Mouse (Mus musculus) hindbrain, embryonic 13.5 days (tissue): ENCODE measurements around the gene Rbbp5. TPM values are rescaled to one million over a fixed set of nuclear protein-coding genes. Genes with fewer than 3 reads are reported as not detected.

Experiments
- ATAC-seq: fragments of 200-750 bp; cut with Nextera tagmentation; 2 replicates; pipeline ENCODE4 v1.8.0; 2017; ENCODE audit warnings: moderate TSS enrichment; ENCODE audit not compliant: low FRiP score
- H3K27ac ChIP-seq: fragments of 300-500 bp; sonication (generic); 2 replicates; pipeline ENCODE4 v1.5.1; 2015; ENCODE audit warnings: inconsistent platforms, mild to moderate bottlenecking, moderate library complexity
- H3K27me3 ChIP-seq: fragments of 300-500 bp; sonication (generic); 2 replicates; pipeline ENCODE4 v1.6.1; 2015; ENCODE audit warnings: mild to moderate bottlenecking, inconsistent platforms
- H3K36me3 ChIP-seq: fragments of 300-500 bp; sonication (generic); 2 replicates; pipeline ENCODE4 v1.6.1; 2015; ENCODE audit warnings: mild to moderate bottlenecking, inconsistent platforms
- H3K4me1 ChIP-seq: fragments of 300-500 bp; sonication (generic); replicated peaks from 2 replicates; pipeline ENCODE4 v1.6.1; 2015; ENCODE audit warnings: inconsistent platforms
- H3K4me2 ChIP-seq: fragments of 300-500 bp; sonication (generic); 2 replicates; pipeline ENCODE4 v1.6.1; 2015; ENCODE audit warnings: inconsistent platforms, mild to moderate bottlenecking, moderate library complexity
- H3K4me3 ChIP-seq: fragments of 300-500 bp; sonication (generic); 2 replicates; pipeline ENCODE4 v1.5.1; 2015; ENCODE audit warnings: mild to moderate bottlenecking, inconsistent platforms
- H3K9ac ChIP-seq: fragments of 300-500 bp; sonication (generic); 2 replicates; pipeline ENCODE4 v1.6.1; 2015; ENCODE audit warnings: mild to moderate bottlenecking, inconsistent platforms
- H3K9me3 ChIP-seq: fragments of 300-500 bp; sonication (generic); 2 replicates; pipeline ENCODE4 v1.6.1; 2016; ENCODE audit warnings: inconsistent platforms
- WGBS: fragments of 180-500 bp; shearing (Covaris S2); methylation state at CpG from one replicate; pipeline ENCODE4 v1.1.7; 2015; 5-methylcytosine and 5-hydroxymethylcytosine counted together
- polyA plus RNA-seq: library from polyadenylated mRNA; unstranded; fragments of >200 nt; fragmentation: Nextera tagmentation; extraction: Ambion mirVana; gene quantifications from 2 replicates; pipeline ENCODE4 v1.2.1, GENCODE M21; 2015

Rbbp5 gene
- polyA plus RNA-seq, 1 experiment from 2014 or later: 47.8 TPM

DNA sequence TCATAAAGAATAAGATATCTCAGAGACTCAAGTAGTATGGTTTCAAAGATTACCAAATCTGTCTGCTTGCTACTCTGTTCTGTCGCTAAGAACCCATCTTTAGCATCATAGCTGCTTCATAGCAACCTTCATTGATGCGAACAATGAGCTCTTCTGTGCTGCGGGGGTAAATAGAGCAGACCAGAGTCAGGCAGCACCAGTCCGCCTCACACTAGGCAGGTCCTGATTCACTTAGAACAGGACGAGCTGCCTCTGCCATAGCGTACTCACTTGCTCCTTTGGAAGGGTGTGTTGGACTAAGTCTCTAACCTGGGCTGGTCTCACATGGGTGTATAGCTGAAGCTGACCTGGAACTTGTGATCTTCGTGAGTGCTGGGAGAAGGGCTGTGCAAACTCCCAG lies 28.9 kb downstream of the Rbbp5 start, which contains the start of gene Tmem81:
TSS of gene Tmem81 (plus strand) at position 173 of the 400 bp plus-strand sequence.
- H3K9me3 ChIP-seq: no peaks in the 10 kb centered on the region
- H3K4me1 ChIP-seq: 0 out of 2 replicates have a peak, but pooled peaks cover 6% of the 10 kb centered on the region
- no peak within 1 kb of the TSS for H3K4me3 ChIP-seq
- H3K4me2 ChIP-seq: no peak within 1 kb of the TSS
- ATAC-seq: no peak
- H3K36me3 ChIP-seq: peaks cover 66% of the 10 kb centered on the region
- H3K27me3 ChIP-seq: no peaks in the 10 kb centered on the region
- H3K27ac ChIP-seq: 0 out of 2 replicates have a peak within 1 kb of the TSS, but pooled peaks have one; percentile 19
- WGBS: 85% methylated on average over 7 of the region's 7 CpGs
- H3K9ac ChIP-seq: no peak within 1 kb of the TSS

DNA sequence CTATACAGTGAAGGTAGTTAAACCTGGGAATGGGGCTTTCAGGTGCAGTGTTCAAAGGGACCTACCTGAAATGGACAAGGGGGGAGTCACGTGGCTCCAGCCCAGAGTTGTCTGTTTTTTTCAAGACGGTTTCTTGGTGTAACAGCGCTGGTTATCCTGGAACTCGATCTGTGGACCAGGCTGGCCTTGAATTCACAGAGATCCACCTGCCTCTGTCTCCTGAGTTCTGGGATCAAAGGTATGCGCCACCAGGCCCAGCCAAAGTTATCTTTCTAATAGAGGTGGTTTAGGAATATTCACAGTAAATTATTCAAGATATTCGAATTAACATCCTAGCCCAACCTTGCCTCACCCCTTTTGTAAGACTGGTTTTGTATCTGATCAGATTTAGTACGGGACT lies 29.5 kb downstream of the Rbbp5 start:
- no peak for ATAC-seq
- H3K36me3 ChIP-seq: peaks cover 60% of the 10 kb centered on the region

DNA sequence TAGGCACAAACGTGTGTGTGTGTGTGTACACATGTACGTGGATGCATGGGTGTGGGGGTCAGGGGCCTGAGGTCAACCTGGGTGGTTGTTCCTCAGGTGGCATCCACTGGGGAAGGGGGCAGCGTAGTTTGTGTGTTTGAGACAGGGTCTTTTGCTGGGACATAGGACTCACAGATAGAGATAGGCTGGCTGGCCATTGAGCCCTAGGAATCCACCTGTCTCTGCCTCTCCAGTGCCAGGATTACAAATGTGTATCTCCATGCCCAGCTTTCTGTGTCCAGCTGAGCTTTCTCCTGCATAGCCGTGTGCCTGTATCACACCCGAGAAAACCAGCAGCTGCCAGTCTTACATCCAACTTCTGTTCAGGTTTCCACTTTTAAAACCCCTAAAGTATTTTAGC lies 32.6 kb downstream of the Rbbp5 start:
- peaks cover 13% of the 10 kb centered on the region for H3K4me1 ChIP-seq
- no peak for ATAC-seq
- H3K9ac ChIP-seq: no peak overlapping the region
- peaks cover 49% of the 10 kb centered on the region for H3K36me3 ChIP-seq
- peak overlapping the region; percentile 45; the same call in 1 of the 2 replicates for H3K27ac ChIP-seq
- WGBS: 93% methylated on average over 5 of the region's 5 CpGs
- no peak overlapping the region for H3K4me2 ChIP-seq
- no peak overlapping the region for H3K4me3 ChIP-seq
- no peaks in the 10 kb centered on the region for H3K27me3 ChIP-seq
- no peaks in the 10 kb centered on the region for H3K9me3 ChIP-seq

More for the DNA sequence above, 29.5 kb downstream of the Rbbp5 start:
- no peaks in the 10 kb centered on the region for H3K9me3 ChIP-seq
- H3K4me3 ChIP-seq: no peak overlapping the region
- H3K27ac ChIP-seq: no peak overlapping the region
- no peaks in the 10 kb centered on the region for H3K27me3 ChIP-seq
- H3K4me1 ChIP-seq: peaks cover 10% of the 10 kb centered on the region
- no peak overlapping the region for H3K9ac ChIP-seq
- WGBS: 93% methylated on average over 7 of the region's 7 CpGs
- H3K4me2 ChIP-seq: no peak overlapping the region

DNA sequence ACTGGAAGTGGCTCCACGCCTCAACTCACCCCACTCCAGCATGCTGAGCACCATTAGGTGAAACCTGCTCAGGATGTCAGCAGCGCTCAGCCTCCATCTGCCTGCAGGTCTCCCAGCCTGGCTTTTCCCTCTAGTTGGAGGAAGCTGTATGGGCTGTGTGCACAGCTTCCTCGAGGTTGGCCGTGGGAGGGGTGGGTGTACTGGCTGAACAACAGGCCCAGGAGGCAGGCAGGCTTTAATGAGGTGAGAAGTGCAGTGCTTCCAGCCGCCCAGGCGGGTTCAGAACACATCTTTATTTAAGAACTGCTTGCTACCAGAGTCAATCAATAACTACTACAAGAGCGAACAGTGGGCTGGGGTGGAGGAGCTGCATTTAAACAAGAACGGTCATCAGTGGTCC lies 34.4 kb downstream of the Rbbp5 start:
- 0 out of 2 replicates have a peak overlapping the region, but pooled peaks have one; percentile 13 for H3K9ac ChIP-seq
- H3K36me3 ChIP-seq: peaks cover 51% of the 10 kb centered on the region
- 51% methylated on average over 8 of the region's 8 CpGs for WGBS
- peaks cover 13% of the 10 kb centered on the region for H3K4me1 ChIP-seq
- no peak overlapping the region for H3K4me2 ChIP-seq
- H3K4me3 ChIP-seq: no peak overlapping the region
- H3K27ac ChIP-seq: peak overlapping the region; percentile 74
- no peaks in the 10 kb centered on the region for H3K27me3 ChIP-seq
- H3K9me3 ChIP-seq: no peaks in the 10 kb centered on the region
- ATAC-seq: peak; percentile 29; the same call in 1 of the 2 replicates

- H3K4me3 ChIP-seq: no peak overlapping the region
- WGBS: 80% methylated on average over 8 of the region's 8 CpGs
- H3K4me2 ChIP-seq: no peak overlapping the region
- no peak overlapping the region for H3K9ac ChIP-seq
- H3K9me3 ChIP-seq: no peaks in the 10 kb centered on the region
- H3K36me3 ChIP-seq: peaks cover 51% of the 10 kb centered on the region
- H3K4me1 ChIP-seq: peaks cover 13% of the 10 kb centered on the region
- no peak for ATAC-seq
- peak overlapping the region; percentile 74; the same call in 1 of the 2 replicates for H3K27ac ChIP-seq
- H3K27me3 ChIP-seq: no peaks in the 10 kb centered on the region
Observed at GRCm38 (mm10) chr1:132512106-132512505, 34.9 kb downstream of the Rbbp5 start.

GRCm38 (mm10) chr1:132515339-132515738 lies 38.2 kb downstream of the Rbbp5 start:
- WGBS: 92% methylated on average over 12 of the region's 12 CpGs

DNA sequence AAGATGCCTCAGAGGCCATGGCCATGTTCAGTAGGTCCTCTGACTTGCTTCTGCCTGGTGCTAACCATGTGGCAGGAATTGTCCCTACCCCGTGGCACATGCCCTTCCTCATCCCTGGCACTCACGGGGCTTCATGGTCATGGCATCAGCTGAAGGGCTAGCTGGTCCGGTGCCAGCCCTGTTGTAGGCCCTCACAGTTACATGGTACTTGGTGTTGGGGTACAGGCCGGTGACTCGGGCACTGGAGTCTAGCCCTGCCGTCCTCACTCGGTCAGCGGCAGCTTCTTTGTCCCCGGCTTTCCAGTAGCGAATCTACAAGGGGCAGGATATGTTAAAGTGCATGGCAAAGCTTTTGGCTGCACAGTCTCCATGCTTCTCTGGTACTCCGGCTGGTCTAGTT lies 39.6 kb downstream of the Rbbp5 start:
- Histone ChIP-seq H3K4me1 (peaks cover 1% of the 10 kb centered on the region), H3K36me3 (peaks cover 75% of the 10 kb centered on the region), H3K27ac (no peak overlapping the region), H3K9me3 (no peaks in the 10 kb centered on the region), H3K4me2 (no peak overlapping the region), H3K9ac (no peak overlapping the region), H3K27me3 (no peaks in the 10 kb centered on the region; the same call in 1 of the 2 replicates), H3K4me3 (no peak overlapping the region)
- 93% methylated on average over 11 of the region's 11 CpGs for WGBS
- ATAC-seq: no peak

More at GRCm38 (mm10) chr1:132515339-132515738, 38.2 kb downstream of the Rbbp5 start:
- no peak overlapping the region for H3K4me3 ChIP-seq
- no peak overlapping the region for H3K9ac ChIP-seq
- ATAC-seq: no peak
- H3K27ac ChIP-seq: no peak overlapping the region
- H3K4me1 ChIP-seq: peaks cover 7% of the 10 kb centered on the region
- no peaks in the 10 kb centered on the region for H3K9me3 ChIP-seq
- H3K4me2 ChIP-seq: no peak overlapping the region
- H3K36me3 ChIP-seq: peaks cover 66% of the 10 kb centered on the region
- no peaks in the 10 kb centered on the region; the same call in 1 of the 2 replicates for H3K27me3 ChIP-seq

DNA sequence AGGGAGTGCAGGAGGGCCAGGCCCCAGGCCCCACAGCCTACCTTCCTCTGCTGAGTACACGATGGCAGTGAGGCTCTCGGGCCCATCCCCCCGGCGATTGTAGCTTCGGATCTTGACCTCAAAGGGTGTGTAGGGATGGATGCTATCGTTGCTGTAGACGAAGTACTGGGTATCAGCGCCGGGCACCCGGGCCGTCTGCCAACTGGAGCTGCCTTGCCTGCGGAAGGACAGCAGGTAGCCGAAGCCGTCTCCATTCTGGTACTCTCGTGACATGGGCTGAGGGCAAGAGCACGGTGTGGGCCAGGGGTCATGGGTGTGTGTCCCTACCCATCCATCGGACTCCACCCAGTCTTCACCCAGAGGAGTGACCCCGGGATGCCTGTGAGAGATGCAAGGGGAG lies 41.5 kb downstream of the Rbbp5 start:
- Histone ChIP-seq H3K9ac (no peak overlapping the region), H3K36me3 (peaks cover 87% of the 10 kb centered on the region), H3K4me2 (no peak overlapping the region), H3K4me1 (peaks cover 7% of the 10 kb centered on the region; the same call in 1 of the 2 replicates), H3K27me3 (no peaks in the 10 kb centered on the region; the same call in 1 of the 2 replicates), H3K27ac (no peak overlapping the region), H3K4me3 (no peak overlapping the region), H3K9me3 (no peaks in the 10 kb centered on the region)
- WGBS: 88% methylated on average over 18 of the region's 18 CpGs
- ATAC-seq: no peak

DNA sequence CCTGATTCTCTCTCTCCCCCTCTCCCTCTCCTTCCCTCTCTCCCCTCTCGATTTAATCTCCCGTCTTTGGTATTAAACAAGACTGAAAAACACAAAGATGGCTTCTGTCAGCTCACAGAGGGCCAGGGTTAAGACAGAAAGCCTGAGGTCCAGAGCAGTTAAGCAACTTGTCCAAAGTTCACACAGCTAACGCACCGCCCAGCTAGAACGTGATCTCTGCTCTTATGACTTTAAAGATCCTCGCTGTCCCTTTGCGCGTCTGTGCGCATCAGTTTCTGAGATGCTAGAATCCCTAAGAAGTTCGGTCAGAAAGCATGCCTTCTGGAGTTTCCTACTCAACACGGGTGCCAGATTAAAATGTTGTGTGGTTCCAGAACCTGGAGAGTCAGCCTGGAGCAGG lies 42.6 kb downstream of the Rbbp5 start:
- Histone ChIP-seq H3K4me2 (no peak overlapping the region), H3K27me3 (no peaks in the 10 kb centered on the region; the same call in 1 of the 2 replicates), H3K4me3 (no peak overlapping the region), H3K4me1 (peaks cover 7% of the 10 kb centered on the region; the same call in 1 of the 2 replicates), H3K27ac (no peak overlapping the region), H3K9me3 (no peaks in the 10 kb centered on the region), H3K36me3 (peaks cover 83% of the 10 kb centered on the region), H3K9ac (no peak overlapping the region)
- no peak for ATAC-seq
- 90% methylated on average over 11 of the region's 11 CpGs for WGBS

DNA sequence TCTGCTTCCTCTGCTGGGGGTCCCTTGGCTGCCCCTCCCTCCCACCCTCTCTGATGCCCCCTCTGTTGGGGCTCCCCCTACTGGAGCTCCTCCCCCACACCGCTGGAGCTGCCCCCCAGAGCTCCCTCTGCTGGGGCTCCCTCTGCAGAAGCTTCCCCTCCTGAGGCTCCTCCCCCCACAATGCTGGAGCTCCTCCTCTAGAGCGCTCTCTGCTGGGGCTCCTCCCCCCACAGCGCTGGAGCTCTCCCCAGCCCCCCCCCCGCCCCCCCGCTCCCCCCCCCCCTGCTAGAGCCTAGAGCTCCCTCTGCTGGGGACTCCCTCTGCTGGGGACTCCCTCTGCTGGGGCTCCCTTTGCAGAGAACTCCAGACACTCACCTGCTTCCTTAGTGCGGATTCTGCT lies 43.6 kb downstream of the Rbbp5 start:
- Histone ChIP-seq H3K9me3 (no peaks in the 10 kb centered on the region), H3K9ac (no peak overlapping the region), H3K4me3 (no peak overlapping the region), H3K36me3 (peaks cover 82% of the 10 kb centered on the region), H3K27ac (no peak overlapping the region), H3K4me1 (peaks cover 15% of the 10 kb centered on the region), H3K27me3 (no peaks in the 10 kb centered on the region; the same call in 1 of the 2 replicates), H3K4me2 (no peak overlapping the region)
- ATAC-seq: no peak
- WGBS: 43% methylated on average over 2 of the region's 6 CpGs

- 0 out of 2 replicates have a peak overlapping the region, but pooled peaks have one; percentile 13 for H3K27ac ChIP-seq
- 76% methylated on average over 8 of the region's 8 CpGs for WGBS
- no peak overlapping the region for H3K4me2 ChIP-seq
- H3K36me3 ChIP-seq: peaks cover 68% of the 10 kb centered on the region
- peaks cover 26% of the 10 kb centered on the region for H3K4me1 ChIP-seq
- no peaks in the 10 kb centered on the region for H3K9me3 ChIP-seq
- no peak for ATAC-seq
- H3K9ac ChIP-seq: no peak overlapping the region
- no peaks in the 10 kb centered on the region; the same call in 1 of the 2 replicates for H3K27me3 ChIP-seq
- H3K4me3 ChIP-seq: no peak overlapping the region
Observed at GRCm38 (mm10) chr1:132523048-132523447, 45.9 kb downstream of the Rbbp5 start.

DNA sequence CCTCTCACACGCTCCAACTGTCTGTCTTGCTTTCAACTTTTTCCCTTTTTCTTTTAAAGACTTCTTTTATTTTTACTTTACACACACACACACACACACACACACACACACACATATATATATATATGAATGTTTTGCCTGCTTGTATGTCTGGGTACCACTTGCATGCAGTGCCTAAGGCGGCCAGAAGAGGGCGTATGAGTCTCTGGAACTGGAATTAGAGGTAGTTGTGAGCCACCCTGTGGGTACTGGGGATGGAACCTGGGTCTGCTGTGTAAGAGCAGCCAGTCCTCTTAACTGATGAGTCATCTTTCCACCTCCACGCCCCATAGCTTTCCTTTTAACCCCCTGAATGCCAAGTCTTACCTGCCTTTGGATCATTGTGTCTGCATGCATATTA lies 46.8 kb downstream of the Rbbp5 start:
- Histone ChIP-seq H3K4me1 (peaks cover 26% of the 10 kb centered on the region), H3K27ac (no peak overlapping the region), H3K4me2 (no peak overlapping the region), H3K9me3 (no peaks in the 10 kb centered on the region), H3K36me3 (peaks cover 68% of the 10 kb centered on the region), H3K27me3 (no peaks in the 10 kb centered on the region), H3K9ac (0 out of 2 replicates have a peak overlapping the region, but pooled peaks have one; percentile 2), H3K4me3 (no peak overlapping the region)
- WGBS: 37% methylated on average over 4 of the region's 4 CpGs
- ATAC-seq: no peak

DNA sequence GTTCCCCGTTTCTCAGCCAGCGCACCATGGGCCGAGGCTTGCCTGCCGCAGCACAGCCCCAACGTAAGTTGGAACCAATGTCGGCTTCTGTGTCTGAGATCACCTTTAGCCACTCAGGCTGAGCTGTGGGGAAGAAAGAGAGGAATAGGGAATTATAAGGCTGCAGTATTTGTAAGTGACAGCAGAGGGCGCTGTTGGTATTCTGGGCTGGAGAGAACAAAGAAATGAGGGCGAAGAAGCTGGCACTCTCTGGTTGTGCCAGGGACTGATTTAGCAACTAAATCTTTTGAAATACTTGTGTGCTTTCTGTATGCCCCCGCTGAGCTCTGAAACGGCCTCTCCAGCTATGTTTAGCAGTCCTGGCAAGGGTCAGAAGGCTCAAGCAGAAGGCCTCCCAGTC lies 48.7 kb downstream of the Rbbp5 start:
- Histone ChIP-seq H3K36me3 (peaks cover 56% of the 10 kb centered on the region), H3K4me2 (0 out of 2 replicates have a peak overlapping the region, but pooled peaks have one; percentile 26), H3K9ac (peak overlapping the region; percentile 71), H3K27me3 (no peaks in the 10 kb centered on the region), H3K27ac (peak overlapping the region; percentile 89), H3K9me3 (no peaks in the 10 kb centered on the region), H3K4me1 (peaks cover 36% of the 10 kb centered on the region), H3K4me3 (no peak overlapping the region)
- ATAC-seq: peak; percentile 33
- WGBS: 6% methylated on average over 10 of the region's 10 CpGs
